Mouse (Mus musculus) pancreas, adult 10 weeks (tissue): ENCODE measurements around the gene Trim7. TPM values are rescaled to one million over a fixed set of nuclear protein-coding genes. Genes with fewer than 3 reads are reported as not detected.

Experiments used
- polyA plus RNA-seq: library from polyadenylated mRNA; stranded (reverse); fragments of 350-450 nt; fragmentation: Illumina TruSeq; extraction: RNeasy Lipid Tissue Mini Kit (QIAGEN cat#74804); gene quantifications from one replicate; pipeline ENCODE4 v1.2.3, GENCODE M21; 2015; ENCODE audit warnings: low read depth, low replicate concordance; ENCODE audit not compliant: insufficient read depth

Gene Trim7
- 5.0 TPM for polyA plus RNA-seq

DNA sequence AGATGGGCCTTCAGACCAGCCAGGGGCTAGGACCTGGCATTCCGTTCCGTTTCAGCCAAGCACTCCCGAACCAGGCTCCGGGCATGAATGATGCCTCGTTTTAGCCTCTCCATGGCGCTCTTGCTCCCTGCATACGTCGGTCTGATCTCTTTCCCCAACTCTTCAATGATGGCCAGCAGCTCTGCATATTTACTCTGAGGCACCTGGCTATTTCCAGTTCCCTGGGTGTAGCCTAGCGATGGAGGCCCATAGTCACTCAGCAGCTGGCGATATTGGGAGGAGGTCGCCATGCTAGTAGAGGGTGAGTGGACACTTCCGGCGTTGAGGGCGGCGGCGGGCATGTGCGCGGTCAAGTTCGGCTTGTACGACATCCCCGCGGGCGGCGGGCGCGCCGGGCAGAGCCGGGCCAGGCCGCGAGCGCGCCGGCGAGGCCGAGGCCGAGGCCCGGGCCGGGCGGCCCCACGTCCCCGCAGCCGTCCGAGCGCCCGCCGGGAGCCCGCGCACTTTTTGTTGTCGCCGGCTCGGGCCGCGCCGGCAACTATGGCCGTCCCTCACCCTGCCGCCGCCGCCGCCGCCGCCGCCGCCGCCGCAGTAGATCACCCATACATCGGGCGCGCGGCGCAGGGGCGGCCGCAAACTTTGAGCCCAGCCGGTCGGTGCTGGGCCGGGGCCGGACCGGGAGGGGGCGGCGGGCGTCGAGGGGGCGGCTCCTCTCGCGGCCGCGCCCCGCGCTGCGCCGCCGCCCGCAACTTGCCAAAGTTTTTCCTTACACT, at the start of gene Trim7, which contains the start of gene Gm12184:
TSS of gene Trim7 (plus strand) at position 162 of the 773 bp plus-strand sequence.
TSS of gene Gm12184 (minus strand) at position 677 of the 773 bp plus-strand sequence.

DNA sequence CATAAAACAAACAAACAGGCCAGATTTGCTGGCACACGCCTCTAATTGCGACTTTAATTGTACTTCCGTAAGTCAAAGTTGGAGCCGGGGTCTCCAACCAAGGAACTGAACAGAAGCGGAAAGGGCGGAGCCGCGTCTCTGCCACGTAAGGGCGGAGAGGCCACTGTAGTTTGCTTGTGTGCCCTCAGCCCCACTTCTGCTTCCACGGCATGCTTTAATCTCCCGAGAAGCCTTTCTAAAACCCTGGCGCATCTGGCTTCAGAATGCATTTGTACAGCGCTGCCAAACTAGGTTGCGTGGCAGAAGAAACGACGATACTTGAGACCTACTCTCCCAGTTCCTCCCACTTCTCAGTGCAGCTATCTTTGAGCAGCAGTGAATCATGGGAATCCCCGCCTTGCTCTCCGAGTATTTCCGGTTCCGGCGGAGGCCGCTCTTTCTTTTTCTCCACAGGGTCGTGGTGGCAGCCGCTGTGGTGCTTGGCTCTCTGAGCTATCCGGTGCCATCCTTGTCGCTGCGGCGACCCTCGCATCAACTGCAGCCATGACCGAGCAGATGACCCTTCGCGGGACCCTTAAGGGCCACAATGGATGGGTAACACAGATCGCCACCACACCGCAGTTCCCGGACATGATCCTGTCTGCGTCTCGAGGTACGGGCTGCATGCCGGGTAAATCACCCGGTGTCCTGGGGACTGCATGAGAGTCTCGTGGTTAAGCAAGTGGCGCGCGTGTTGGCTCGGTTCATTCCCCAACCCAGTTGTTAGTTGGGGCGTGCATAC, 25.8 kb upstream of the Trim7 start, which contains the start of gene Rack1:
TSS of gene Rack1 (plus strand) at position 412 of the 781 bp plus-strand sequence.

DNA sequence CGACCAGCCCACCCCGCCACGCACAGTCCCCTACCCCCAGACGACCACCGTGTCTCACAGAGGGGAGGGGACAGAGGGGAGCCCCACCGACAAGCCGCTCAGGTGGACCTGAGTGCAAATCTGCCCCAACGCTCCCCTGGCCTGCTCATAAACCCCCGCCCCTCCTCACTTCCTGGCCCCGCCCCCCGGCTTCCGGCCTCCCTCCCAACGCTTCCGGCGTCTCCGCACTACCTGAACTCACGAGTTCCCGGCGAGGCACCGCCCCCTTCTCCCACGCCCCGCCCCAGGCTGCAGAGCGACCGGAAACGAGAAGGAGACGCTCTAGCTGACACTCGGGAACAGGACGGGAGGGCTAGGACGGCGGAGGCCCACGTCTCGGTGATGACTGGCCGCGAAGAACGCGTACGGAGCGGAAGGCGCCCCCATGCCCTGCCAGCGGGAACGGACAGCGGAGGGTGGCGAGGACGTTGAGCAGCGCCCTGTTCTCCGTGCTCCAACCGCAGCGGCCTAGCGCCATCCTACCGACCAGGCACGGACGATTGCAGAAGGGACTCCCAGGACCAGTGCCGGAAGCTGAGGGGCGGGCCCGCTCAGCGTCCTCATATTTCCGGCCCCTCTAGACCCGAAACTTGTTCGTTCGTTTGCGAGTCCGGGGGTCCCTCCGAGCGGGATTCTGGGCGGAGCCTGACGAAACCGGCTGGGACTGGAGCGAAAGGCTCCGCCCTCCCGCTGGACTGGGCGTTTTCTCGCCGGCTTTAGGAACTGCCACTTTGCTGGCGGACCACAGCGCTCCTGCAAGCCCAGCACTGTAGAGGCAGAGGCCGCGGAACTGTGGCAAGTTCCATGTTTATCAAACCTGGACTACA, 8.9 kb upstream of the Trim7 start, which contains the start of gene Trim41:
TSS of gene Trim41 (minus strand) at position 554 of the 866 bp plus-strand sequence.

DNA sequence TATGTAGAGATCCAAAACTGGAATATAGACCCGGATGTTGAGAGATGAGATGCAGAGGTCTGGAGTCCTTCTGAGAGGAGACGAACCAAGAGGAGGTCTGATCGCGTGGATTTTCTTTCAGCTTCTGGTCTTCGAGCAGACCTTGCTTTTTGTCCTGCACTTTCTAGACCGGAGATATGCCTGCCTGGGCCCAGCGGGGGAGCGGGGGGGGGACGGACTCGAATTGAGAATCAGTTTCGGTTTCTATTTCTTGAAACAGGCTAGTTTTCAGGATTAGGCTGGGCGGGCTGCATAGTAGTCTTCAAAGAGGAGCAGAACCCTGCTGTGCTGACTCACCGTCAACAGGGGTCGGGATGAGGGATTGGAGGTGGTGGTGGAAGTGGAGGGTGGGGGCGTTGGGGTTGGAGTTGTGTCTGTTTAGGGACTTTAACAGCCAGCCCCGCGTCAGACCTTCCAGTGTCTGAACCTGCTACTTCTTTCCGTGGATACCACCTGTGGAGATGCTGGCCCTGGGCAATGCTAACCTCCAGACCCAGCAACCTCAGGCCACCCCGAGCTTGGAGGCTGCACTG, 45.3 kb downstream of the Trim7 start, which contains the start of gene Irgm1:
TSS of gene Irgm1 (minus strand) at position 483 of the 572 bp plus-strand sequence.

Other genes with a start within 250 kb of the Trim7 start
- gene Rack1, start 25.8 kb upstream of the Trim7 start, polyA plus RNA-seq = 585 TPM
- gene Trim41, start 8.8 kb upstream of the Trim7 start, polyA plus RNA-seq = 9.2 TPM
- gene Gm12184, start 515 bp downstream of the Trim7 start, polyA plus RNA-seq = not detected
- gene Irgm1, start 45.5 kb downstream of the Trim7 start, polyA plus RNA-seq = 6.0 TPM
- 0.57 TPM for gene Gm5431, start 76.1 kb downstream of the Trim7 start, polyA plus RNA-seq
- gene Psme2b, start 120.0 kb downstream of the Trim7 start, polyA plus RNA-seq = 1.1 TPM
- gene Olfr56, start 152.7 kb downstream of the Trim7 start, polyA plus RNA-seq = not detected
- gene 9930111J21Rik1, start 153.3 kb downstream of the Trim7 start, polyA plus RNA-seq = 1.9 TPM
- gene Gm12185, start 166.1 kb downstream of the Trim7 start, polyA plus RNA-seq = not detected
- 9.7 TPM for gene Tgtp1, start 168.0 kb downstream of the Trim7 start, polyA plus RNA-seq
- gene 9930111J21Rik2, start 225.1 kb downstream of the Trim7 start, polyA plus RNA-seq = 2.8 TPM
- gene Tgtp2, start 238.1 kb downstream of the Trim7 start, polyA plus RNA-seq = 9.2 TPM